Mouse (Mus musculus): Measurements from ENCODE around the gene Chd5.

- TF ChIP-seq CTCF (IDR thresholded peaks at IDR 0.05; ENCODE audit: low read depth) = no peak
- no peak for TF ChIP-seq EP300 (IDR thresholded peaks at IDR 0.05; ENCODE audit: low read depth)
Measured at GRCm38 (mm10) chr4:152359700-152360099, 21.2 kb downstream of the Chd5 start.

Measured in liver, embryonic 14.5 days (tissue).